Mouse (Mus musculus): ENCODE data around the gene F5. TPM values are rescaled to one million over a fixed set of nuclear protein-coding genes. Genes with fewer than 3 reads are reported as not detected.
A peak's percentile ranks its signal among the peaks of the same experiment; 100 is the strongest.
"Not testable (repeated sequence)": the region's sequence is repeated elsewhere in the genome, so short reads cannot be mapped to it uniquely, and the experiment has no call there.

The F5 gene
- polyA plus RNA-seq, 1 experiment from 2014 or later: 0.19 TPM

GRCm38 (mm10) chr1:164214190-164214589 lies 62.6 kb downstream of the F5 start:
- Histone ChIP-seq H3K4me2 (no peak overlapping the region), H3K27ac (replicated peaks) (no peak overlapping the region), H3K27me3 (no peaks in the 10 kb centered on the region), H3K36me3 (no peaks in the 10 kb centered on the region), H3K4me3 (no peak overlapping the region), H3K9ac (no peak overlapping the region), H3K4me1 (replicated peaks) (peaks cover 9% of the 10 kb centered on the region; the same call in 1 of the 2 replicates), H3K9me3 (no peaks in the 10 kb centered on the region)
- WGBS: 33% methylated on average over 8 of the region's 8 CpGs
- peak; percentile 51; the same call in 1 of the 2 replicates for ATAC-seq (ENCODE audit: low FRiP score, low read depth)

- H3K27me3 ChIP-seq: no peaks in the 10 kb centered on the region
- peaks cover 9% of the 10 kb centered on the region; the same call in 1 of the 2 replicates for H3K4me1 ChIP-seq (replicated peaks)
- H3K4me2 ChIP-seq: no peak overlapping the region
- WGBS: 89% methylated on average over 3 of the region's 3 CpGs
- no peak overlapping the region for H3K9ac ChIP-seq
- no peaks in the 10 kb centered on the region for H3K9me3 ChIP-seq
- no peak overlapping the region for H3K4me3 ChIP-seq
- ATAC-seq (ENCODE audit: low FRiP score, low read depth): no peak
- H3K36me3 ChIP-seq: no peaks in the 10 kb centered on the region
- no peak overlapping the region for H3K27ac ChIP-seq (replicated peaks)
Observed at GRCm38 (mm10) chr1:164215097-164215496, 63.5 kb downstream of the F5 start.

GRCm38 (mm10) chr1:164215540-164215939 lies 63.9 kb downstream of the F5 start:
- WGBS: 72% methylated on average over 6 of the region's 6 CpGs
- Histone ChIP-seq H3K27ac (replicated peaks) (no peak overlapping the region), H3K9me3 (no peaks in the 10 kb centered on the region), H3K4me3 (no peak overlapping the region), H3K27me3 (no peaks in the 10 kb centered on the region), H3K4me1 (replicated peaks) (peaks cover 9% of the 10 kb centered on the region; the same call in 1 of the 2 replicates), H3K36me3 (no peaks in the 10 kb centered on the region), H3K4me2 (no peak overlapping the region), H3K9ac (no peak overlapping the region)
- ATAC-seq (ENCODE audit: low FRiP score, low read depth): no peak

GRCm38 (mm10) chr1:164217791-164218685 lies 66.4 kb downstream of the F5 start:
- no peak overlapping the region for H3K27ac ChIP-seq (replicated peaks)
- H3K27me3 ChIP-seq: 0 out of 2 replicates have a peak, but pooled peaks cover 3% of the 10 kb centered on the region
- no peak overlapping the region for H3K9ac ChIP-seq
- H3K36me3 ChIP-seq: no peaks in the 10 kb centered on the region
- no peaks in the 10 kb centered on the region for H3K9me3 ChIP-seq
- H3K4me2 ChIP-seq: peak overlapping the region; percentile 36
- H3K4me3 ChIP-seq: no peak overlapping the region
- 39% methylated on average over 15 of the region's 15 CpGs for WGBS
- peaks cover 9% of the 10 kb centered on the region; the same call in 1 of the 2 replicates for H3K4me1 ChIP-seq (replicated peaks)
- no peak for ATAC-seq (ENCODE audit: low FRiP score, low read depth)

GRCm38 (mm10) chr1:164220261-164220660 lies 68.6 kb downstream of the F5 start:
- Histone ChIP-seq H3K27ac (replicated peaks) (no peak overlapping the region), H3K9me3 (no peaks in the 10 kb centered on the region), H3K27me3 (0 out of 2 replicates have a peak, but pooled peaks cover 4% of the 10 kb centered on the region), H3K4me1 (replicated peaks) (peaks cover 9% of the 10 kb centered on the region; the same call in 1 of the 2 replicates), H3K4me3 (no peak overlapping the region), H3K36me3 (no peaks in the 10 kb centered on the region), H3K4me2 (no peak overlapping the region), H3K9ac (no peak overlapping the region)
- 90% methylated on average over 4 of the region's 4 CpGs for WGBS
- no peak for ATAC-seq (ENCODE audit: low FRiP score, low read depth)

GRCm38 (mm10) chr1:164223089-164223488 lies 71.5 kb downstream of the F5 start:
- no peaks in the 10 kb centered on the region for H3K36me3 ChIP-seq
- ATAC-seq (ENCODE audit: low FRiP score, low read depth): no peak
- no peak overlapping the region for H3K4me2 ChIP-seq
- H3K9me3 ChIP-seq: no peaks in the 10 kb centered on the region
- 0 out of 2 replicates have a peak, but pooled peaks cover 4% of the 10 kb centered on the region for H3K27me3 ChIP-seq
- no peak overlapping the region for H3K4me3 ChIP-seq
- no peak overlapping the region for H3K9ac ChIP-seq
- H3K27ac ChIP-seq (replicated peaks): no peak overlapping the region
- 0 out of 2 replicates have a peak, but pooled peaks cover 3% of the 10 kb centered on the region for H3K4me1 ChIP-seq (replicated peaks)

GRCm38 (mm10) chr1:164231937-164232570 lies 80.4 kb downstream of the F5 start:
- not testable (repeated sequence) for H3K9ac ChIP-seq; H3K4me2 ChIP-seq; H3K36me3 ChIP-seq; H3K27ac ChIP-seq (replicated peaks); H3K4me1 ChIP-seq (replicated peaks); H3K9me3 ChIP-seq; ATAC-seq (ENCODE audit: low FRiP score, low read depth); H3K27me3 ChIP-seq; H3K4me3 ChIP-seq
- 78% methylated on average over 2 of the region's 4 CpGs for WGBS

GRCm38 (mm10) chr1:164233447-164233846 lies 81.8 kb downstream of the F5 start:
- Histone ChIP-seq H3K4me1 (replicated peaks) (no peaks in the 10 kb centered on the region), H3K4me2 (no peak overlapping the region), H3K27me3 (no peaks in the 10 kb centered on the region), H3K4me3 (no peak overlapping the region), H3K9me3 (no peaks in the 10 kb centered on the region), H3K36me3 (no peaks in the 10 kb centered on the region), H3K9ac (no peak overlapping the region), H3K27ac (replicated peaks) (no peak overlapping the region)
- WGBS: 78% methylated on average over 1 of the region's 1 CpGs
- ATAC-seq (ENCODE audit: low FRiP score, low read depth): no peak

- H3K9me3 ChIP-seq: no peaks in the 10 kb centered on the region
- no peak overlapping the region for H3K4me2 ChIP-seq
- H3K4me1 ChIP-seq (replicated peaks): no peaks in the 10 kb centered on the region
- no peak overlapping the region for H3K27ac ChIP-seq (replicated peaks)
- no peak overlapping the region for H3K4me3 ChIP-seq
- H3K9ac ChIP-seq: no peak overlapping the region
- no peaks in the 10 kb centered on the region for H3K36me3 ChIP-seq
- no peaks in the 10 kb centered on the region for H3K27me3 ChIP-seq
- no peak for ATAC-seq (ENCODE audit: low FRiP score, low read depth)
- WGBS: 65% methylated on average over 7 of the region's 7 CpGs
Observed at GRCm38 (mm10) chr1:164235078-164235477, 83.4 kb downstream of the F5 start.

- no peaks in the 10 kb centered on the region for H3K9me3 ChIP-seq
- 68% methylated on average over 7 of the region's 7 CpGs for WGBS
- no peaks in the 10 kb centered on the region for H3K36me3 ChIP-seq
- H3K9ac ChIP-seq: no peak overlapping the region
- no peak overlapping the region for H3K4me2 ChIP-seq
- H3K27me3 ChIP-seq: no peaks in the 10 kb centered on the region
- H3K27ac ChIP-seq (replicated peaks): no peak overlapping the region
- no peak overlapping the region for H3K4me3 ChIP-seq
- no peak for ATAC-seq (ENCODE audit: low FRiP score, low read depth)
- H3K4me1 ChIP-seq (replicated peaks): no peaks in the 10 kb centered on the region
Observed at GRCm38 (mm10) chr1:164236078-164236477, 84.4 kb downstream of the F5 start.

- Histone ChIP-seq H3K27ac (replicated peaks) (no peak overlapping the region), H3K36me3 (no peaks in the 10 kb centered on the region), H3K9me3 (no peaks in the 10 kb centered on the region), H3K4me2 (no peak overlapping the region), H3K9ac (no peak overlapping the region), H3K4me1 (replicated peaks) (no peaks in the 10 kb centered on the region), H3K4me3 (no peak overlapping the region), H3K27me3 (no peaks in the 10 kb centered on the region)
- WGBS: 88% methylated on average over 2 of the region's 2 CpGs
- no peak for ATAC-seq (ENCODE audit: low FRiP score, low read depth)
Observed at GRCm38 (mm10) chr1:164241494-164241893, 89.9 kb downstream of the F5 start.

- Histone ChIP-seq H3K4me2 (no peak overlapping the region), H3K4me3 (no peak overlapping the region), H3K9ac (no peak overlapping the region), H3K9me3 (no peaks in the 10 kb centered on the region), H3K27me3 (no peaks in the 10 kb centered on the region), H3K27ac (replicated peaks) (no peak overlapping the region), H3K36me3 (no peaks in the 10 kb centered on the region), H3K4me1 (replicated peaks) (peaks cover 4% of the 10 kb centered on the region)
- no peak for ATAC-seq (ENCODE audit: low FRiP score, low read depth)
- 64% methylated on average over 8 of the region's 8 CpGs for WGBS
Observed at GRCm38 (mm10) chr1:164242809-164243208, 91.2 kb downstream of the F5 start.
